Mouse (Mus musculus) heart, postnatal 4 days (tissue): ENCODE data around the gene Sarm1. TPM values are rescaled to one million over a fixed set of nuclear protein-coding genes. Genes with fewer than 3 reads are reported as not detected.

ENCODE experiments used
- DNase-seq: peaks from one replicate; pipeline ENCODE4 v3.0.0; 2021
- total RNA-seq, 2 experiments: library from RNA; stranded (reverse); gene quantifications; 2 replicates each; pipeline ENCODE4 v1.2.3; 2021

The Sarm1 gene
- total RNA-seq, 2 experiments from 2014 or later = 0.12 to 0.27 TPM

DNA sequence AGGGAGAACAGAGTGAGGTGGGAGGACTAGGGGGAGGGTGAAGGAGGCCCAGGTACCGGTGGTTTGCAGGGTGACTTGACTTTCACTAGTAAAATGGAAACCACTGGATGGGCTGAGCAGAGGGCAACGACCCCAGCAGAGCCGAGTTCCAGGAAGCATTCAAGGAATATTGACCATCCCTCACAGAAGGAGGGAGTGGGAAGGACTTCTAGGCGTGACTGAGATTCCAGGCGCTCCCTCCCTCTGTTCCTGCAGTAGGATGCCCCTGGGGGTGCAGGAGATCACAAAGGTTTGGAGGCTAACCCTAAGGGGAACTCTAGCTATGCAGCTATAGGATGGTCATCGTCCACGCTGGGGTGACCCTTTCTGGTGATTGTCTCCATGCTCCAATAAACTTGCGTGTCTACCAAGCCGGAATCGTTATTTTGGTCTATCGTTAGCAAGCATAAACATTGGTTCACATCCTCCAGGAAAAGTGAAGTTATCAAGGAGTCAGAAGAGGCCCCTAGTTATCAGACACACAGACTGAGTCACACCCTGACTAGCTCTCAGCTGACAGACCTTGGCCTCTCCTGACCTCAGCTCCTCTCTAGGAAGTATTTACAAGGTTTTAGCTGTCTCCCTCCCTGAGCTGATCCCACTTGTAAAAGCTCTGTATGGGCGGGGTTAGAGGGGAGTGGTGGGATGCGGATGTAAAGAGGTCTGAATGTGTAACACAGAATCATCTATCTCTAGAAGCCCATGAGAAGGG lies 34.1 kb downstream of the Sarm1 start:
- DNase-seq = no peak

- DNase-seq = no peak
Measured at GRCm38 (mm10) chr11:78462669-78463068, 34.9 kb downstream of the Sarm1 start.

DNA sequence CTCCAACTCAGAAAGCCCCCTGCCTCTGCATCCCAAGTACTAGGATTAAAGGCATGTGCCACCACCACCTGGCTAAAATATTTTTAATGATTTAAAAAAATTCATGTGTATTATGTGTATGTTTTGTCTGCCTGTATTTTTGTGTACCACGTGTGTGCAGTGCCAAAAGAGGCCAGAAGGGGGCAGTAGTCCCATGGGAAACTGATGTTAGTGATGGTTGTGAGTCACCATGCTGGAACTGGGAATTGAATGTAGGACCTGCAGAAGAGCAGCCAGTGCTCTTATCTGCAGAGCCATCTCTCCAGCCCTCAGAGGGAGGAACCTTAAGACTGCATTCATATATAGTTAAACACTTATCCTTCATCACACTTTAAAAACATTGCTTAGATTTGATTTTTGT lies 35.7 kb downstream of the Sarm1 start:
- no peak for DNase-seq

DNA sequence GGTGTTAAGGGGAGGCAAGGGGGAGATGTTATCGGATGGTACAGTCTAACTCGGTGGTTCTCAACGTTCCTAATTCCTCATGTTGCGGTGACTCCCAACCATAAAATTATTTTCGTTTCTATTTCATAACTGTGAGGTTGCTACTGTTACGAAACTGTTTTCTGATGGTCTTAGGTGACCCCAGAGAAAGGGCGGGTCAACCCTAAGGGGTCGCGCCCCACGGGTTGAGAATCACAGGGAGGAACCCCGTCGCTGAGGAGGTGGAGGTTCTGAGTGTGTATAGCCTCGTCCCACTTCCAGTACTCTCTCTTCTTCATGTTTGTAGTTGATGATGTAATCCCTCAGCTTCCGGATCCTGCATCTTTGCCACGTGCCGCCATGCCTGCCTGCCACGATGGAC lies 38.8 kb downstream of the Sarm1 start:
- DNase-seq = no peak

DNA sequence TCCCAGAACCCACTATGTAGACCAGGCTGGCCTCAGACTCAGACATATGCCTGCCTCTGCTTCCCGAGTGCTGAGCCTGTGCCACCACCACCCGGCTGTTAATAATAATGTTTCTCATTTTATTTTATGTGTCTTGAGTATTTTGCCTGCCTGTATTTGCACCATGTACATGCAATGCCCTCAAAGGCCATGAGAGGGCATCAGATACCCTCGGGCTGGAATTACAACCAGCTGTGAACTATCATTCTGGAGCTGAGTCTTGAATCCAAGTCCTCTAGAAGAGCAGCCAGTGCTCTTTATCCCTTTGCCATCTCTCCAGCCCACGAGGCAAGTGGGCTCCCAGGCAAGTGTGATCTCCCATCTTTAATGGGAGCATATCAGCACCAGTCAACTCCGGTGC lies 42.2 kb downstream of the Sarm1 start:
- peak; percentile 46 for DNase-seq

GRCm38 (mm10) chr11:78454276-78454675 lies 43.3 kb downstream of the Sarm1 start:
- DNase-seq = no peak

GRCm38 (mm10) chr11:78453675-78454074 lies 43.9 kb downstream of the Sarm1 start:
- DNase-seq = peak; percentile 76

DNA sequence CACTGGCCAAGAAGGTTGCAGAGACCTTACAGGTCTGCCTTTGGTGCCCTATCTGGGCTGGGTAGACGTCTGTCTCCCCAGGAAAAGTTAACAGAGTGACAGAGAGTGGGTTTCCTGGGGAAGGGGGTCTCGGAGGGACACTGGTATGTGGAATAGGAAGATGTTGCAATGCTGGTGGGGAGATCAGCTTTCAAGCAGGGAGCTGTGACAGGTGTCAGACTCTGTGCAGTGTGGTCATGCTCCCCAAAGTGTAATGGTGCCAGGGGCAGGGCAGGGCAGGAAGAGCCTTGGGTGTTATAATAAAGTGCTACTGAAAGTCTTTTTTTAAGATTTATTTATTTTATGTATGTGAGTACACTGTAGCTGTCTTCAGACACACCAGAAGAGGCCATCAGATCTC lies 47.2 kb downstream of the Sarm1 start:
- no peak for DNase-seq

DNA sequence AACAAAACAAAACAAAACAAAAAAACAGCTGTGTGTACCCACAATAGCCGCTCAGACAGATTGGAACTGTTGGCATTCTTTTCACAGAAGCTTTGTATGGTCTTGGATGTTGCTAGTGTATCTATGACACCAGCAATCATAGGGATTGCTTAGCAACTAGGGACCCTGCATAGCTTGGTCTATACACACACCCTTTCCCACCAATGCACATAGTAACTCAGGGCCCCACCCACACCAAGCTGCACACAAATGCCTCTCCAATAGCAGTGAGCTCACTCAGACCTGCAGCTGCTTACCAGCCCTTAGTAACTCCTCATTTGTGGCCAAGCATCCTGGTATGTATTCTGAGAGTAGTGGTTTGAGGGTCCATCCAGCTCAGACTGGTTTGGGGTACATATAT lies 49.3 kb downstream of the Sarm1 start:
- DNase-seq = no peak

DNA sequence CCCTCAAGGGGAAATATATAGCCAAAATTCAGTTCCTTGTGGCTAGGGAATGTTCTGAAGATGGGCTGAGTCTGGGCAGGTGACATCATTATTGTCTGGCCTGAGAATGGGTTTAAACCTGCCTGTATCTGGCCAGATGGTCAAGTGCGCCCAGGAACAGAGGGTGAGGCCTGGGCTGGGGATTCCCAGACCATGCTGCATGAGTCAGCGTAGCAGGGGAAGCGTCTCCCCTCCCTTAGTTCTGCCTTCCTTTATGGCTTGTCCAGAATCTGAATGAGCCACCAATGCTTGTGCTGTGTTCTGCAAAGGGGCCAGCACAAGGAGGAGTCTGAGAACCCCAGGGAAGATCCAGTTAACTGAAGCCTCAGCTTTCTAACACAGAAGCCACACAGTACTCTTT lies 50.4 kb downstream of the Sarm1 start:
- no peak for DNase-seq

- no peak for DNase-seq
Measured at GRCm38 (mm10) chr11:78443115-78443514, 54.4 kb downstream of the Sarm1 start.

DNA sequence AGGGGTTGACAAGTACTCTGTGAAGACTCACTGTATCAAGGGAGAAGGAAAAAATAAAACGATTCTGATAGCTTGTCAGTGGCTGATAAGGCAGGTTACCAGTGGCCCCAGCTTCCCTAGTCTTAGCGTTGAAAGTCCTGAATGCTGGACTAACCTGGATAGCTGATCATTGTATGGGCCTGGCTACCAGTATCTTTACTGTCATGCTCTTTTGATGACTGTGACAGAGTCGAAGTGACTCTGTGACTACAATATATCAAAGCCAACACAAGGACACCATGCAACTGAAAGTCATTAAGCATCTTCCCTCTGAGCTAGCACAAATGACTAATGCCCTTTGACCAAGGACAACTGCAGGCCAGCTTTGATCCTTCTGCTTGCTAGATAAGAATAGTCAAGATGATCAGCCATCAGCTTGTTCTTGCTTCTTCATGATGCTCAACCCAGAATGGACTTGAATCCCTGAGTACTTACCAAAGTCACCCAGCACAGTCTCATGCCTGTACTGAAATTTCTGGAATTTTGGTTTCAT lies 59.1 kb downstream of the Sarm1 start:
- no peak for DNase-seq

DNA sequence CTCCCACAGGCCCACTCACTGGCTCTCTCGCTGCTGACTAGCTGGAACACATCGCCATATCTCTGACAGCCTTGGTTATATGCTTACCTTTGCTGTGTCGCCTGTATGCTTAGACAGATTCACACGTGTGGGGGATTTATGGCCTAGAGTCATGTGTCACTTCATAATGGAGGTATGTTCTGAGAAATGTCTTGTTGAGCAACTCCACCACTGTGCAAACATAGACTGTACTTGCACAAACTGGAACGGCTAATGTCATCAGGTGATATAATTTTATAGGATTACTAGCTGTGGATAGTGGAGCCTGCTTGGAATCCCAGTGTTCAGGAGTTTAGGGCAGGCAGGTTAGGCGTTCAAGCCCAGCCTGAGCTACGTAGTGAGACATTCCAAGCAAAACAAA lies 60.4 kb downstream of the Sarm1 start:
- DNase-seq = no peak

GRCm38 (mm10) chr11:78435776-78436349 lies 61.7 kb downstream of the Sarm1 start:
- peak; percentile 25 for DNase-seq

- DNase-seq = no peak
Measured at GRCm38 (mm10) chr11:78434052-78434451, 63.5 kb downstream of the Sarm1 start.

GRCm38 (mm10) chr11:78431176-78431575 lies 66.4 kb downstream of the Sarm1 start:
- DNase-seq = no peak

- no peak for DNase-seq
Measured at GRCm38 (mm10) chr11:78430195-78430878, 67.2 kb downstream of the Sarm1 start.

DNA sequence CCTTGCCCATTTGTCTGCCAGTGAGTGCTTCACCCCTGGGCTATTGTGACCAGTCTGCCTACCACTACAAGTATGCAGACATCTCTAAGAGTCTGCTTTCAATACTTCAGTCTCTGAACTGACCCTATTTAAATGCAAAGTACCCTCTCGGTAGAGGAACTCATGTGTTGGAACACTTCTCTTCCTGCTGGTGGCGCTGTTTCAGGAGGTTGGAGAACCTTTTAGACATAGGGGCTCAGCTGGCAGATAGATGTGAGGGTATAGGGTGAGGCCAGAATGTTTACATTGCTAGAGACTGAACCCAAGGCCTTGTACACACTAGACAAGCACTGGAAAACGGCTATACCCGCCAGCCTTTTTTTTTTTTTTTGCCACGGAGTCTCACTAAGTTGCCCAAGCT lies 69.2 kb downstream of the Sarm1 start:
- no peak for DNase-seq

GRCm38 (mm10) chr11:78427655-78428054 lies 69.9 kb downstream of the Sarm1 start:
- DNase-seq = no peak

- DNase-seq = no peak
Measured at GRCm38 (mm10) chr11:78425572-78425971, 72.0 kb downstream of the Sarm1 start.

GRCm38 (mm10) chr11:78424352-78424751 lies 73.2 kb downstream of the Sarm1 start:
- no peak for DNase-seq
